Mouse (Mus musculus) kidney, adult 9 months (tissue): ENCODE data around the gene Rpl36.

Source experiments
- DNase-seq: peaks from one replicate; pipeline ENCODE4 v3.0.0; 2022

The Rpl36 gene

DNA sequence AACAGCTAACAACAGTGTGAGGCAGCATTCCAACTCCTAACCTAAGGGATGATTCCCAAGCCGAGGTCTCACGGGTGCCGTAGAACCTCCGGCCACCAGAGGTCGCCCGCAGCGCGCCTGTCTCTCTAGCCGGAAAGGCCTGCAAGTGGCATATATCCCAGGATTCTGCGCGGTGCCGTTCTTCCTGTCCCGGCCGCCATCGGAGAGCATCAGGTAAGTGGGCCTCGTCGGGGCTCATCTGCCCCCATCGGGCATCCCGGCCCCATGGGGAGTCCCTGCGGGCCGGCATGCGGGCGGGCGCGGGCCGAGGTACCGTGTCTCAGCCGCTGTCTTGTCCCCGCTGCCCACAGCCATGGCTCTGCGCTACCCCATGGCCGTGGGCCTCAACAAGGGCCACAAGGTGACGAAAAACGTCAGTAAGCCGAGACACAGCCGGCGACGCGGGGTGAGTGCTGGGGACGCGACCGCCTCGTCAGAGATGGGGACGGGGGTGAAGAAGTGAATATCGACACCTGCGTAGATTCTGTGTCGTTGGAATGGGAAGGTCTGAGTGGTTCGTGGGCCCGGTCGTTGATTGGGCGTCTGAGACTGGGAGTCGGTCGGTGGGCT lies at the start of gene Rpl36:
Gene Rpl36, plus strand, starts transcription at position 181 of the 609 bp plus-strand sequence.
- DNase-seq = peak; percentile 98

- DNase-seq = no peak
These were observed 46.9 kb upstream of the Rpl36 start for GRCm38 (mm10) chr17:56566293-56566692.

- no peak for DNase-seq
These were observed 46.3 kb upstream of the Rpl36 start for GRCm38 (mm10) chr17:56566918-56567317.

GRCm38 (mm10) chr17:56567370-56567769 lies 45.8 kb upstream of the Rpl36 start:
- DNase-seq = no peak

DNA sequence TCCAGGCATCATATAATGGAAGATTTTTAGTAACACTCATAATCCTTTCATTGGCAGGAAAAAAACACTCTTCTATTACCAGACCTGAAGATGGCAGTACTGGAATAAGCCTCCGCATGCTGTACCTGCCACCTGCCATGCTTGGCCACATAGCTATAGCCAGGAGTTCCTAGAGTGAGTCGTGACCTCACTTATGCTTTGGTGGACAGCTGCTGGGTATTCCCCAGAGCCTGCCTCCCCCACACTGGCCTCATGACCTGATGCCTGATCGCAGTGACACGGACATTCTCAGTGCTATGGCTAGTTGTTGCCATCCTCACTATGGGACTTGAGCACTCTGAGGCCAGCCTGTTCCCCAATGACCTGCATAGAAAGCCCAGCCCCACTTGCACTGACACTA lies 42.9 kb upstream of the Rpl36 start:
- DNase-seq = no peak

DNA sequence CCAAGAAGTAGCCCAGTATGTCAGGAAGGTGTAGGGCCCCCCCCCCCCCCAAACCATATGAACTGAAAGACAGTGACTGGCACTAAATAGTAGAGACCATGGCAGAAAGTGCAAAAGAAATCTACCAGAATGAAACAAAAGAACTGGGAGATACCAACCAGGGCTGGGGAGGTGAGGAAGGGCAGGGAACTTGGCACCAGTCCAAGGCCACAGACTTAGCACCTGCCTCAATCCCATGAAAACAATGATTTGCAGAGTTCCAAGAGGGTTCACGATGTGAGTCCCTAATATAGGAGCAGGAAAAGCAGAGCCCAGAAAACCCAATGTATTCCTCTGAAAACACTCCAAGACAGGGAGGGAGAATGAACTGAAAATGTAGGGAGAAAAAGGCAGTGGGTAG lies 41.1 kb upstream of the Rpl36 start:
- DNase-seq = peak; percentile 36

DNA sequence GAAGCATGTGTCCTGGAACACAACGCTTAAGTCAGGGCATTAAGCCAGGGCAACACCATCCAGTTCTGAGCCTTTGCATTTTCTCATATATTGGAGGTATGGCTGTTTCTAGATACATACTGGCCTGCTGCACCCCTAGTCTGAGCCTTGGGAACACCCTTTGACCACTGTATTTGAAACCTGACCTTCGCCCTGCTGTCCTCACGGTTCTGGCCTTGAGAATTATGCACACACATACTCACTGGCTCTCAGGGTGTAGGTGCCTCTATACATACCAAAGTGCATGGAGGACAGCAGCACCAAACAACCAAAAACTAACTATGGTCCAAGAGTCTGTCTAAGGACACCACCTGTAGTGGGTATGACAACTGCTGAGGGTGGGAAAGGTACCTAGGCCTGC lies 40.3 kb upstream of the Rpl36 start:
- no peak for DNase-seq

GRCm38 (mm10) chr17:56583071-56583470 lies 30.1 kb upstream of the Rpl36 start:
- no peak for DNase-seq

GRCm38 (mm10) chr17:56583611-56584256 lies 29.5 kb upstream of the Rpl36 start:
- peak; percentile 53 for DNase-seq

GRCm38 (mm10) chr17:56584257-56585130 lies 28.7 kb upstream of the Rpl36 start, which contains the start of the genes Safb2 and Safb:
Safb2 (minus strand) TSS chr17:56584585.
Safb (plus strand) TSS chr17:56584825.
- DNase-seq = peak; percentile 99

DNA sequence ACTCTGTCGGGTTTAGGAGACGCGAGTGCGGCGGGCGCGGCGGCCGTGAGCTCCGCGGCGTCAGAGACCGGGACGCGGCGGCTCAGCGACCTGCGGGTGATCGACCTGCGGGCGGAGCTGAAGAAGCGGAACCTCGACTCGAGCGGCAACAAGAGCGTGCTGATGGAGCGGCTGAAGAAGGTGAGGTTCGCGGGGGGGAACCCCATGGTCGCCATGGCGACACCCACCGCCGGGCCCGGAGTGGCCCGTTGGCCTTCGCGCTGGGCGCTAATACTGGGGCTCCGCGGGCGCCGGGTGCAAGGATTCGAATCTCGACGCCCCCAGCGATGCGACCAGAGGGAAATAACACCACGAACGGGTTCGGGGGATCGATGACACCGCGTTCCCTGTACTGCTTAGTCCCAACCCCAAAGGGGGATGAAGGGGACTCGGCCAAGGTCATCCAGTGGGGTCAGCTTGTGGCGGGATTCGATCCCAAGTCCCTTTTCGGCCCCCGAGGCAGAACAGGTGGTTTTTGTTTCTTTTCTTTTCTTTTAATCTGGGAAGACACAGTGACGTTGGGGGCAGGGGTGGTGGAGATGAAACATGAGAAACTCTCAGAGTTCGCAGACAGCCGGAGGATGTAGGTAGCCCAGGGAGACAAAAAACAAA lies 27.9 kb upstream of the Rpl36 start:
- peak; percentile 44 for DNase-seq

DNA sequence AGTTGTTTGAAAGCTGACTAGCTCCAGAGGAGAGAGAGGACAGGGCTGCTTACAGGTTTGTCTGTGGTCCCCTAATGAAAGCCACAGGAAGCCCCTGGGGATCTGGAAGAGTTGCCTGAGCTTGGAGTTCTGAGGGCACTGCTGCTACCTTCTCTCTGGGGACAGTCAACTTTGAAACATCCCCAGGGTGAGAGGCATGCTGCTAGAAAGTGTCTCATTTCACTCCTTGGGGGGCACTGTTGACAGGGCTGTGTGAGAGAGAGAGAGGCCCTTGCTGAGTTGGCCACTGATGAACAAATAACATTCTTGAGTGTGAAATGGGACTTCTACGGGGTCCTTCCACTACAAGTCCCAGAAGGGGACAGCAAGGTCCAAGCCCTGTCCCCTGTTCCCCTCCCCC lies 25.4 kb upstream of the Rpl36 start:
- DNase-seq = no peak

DNA sequence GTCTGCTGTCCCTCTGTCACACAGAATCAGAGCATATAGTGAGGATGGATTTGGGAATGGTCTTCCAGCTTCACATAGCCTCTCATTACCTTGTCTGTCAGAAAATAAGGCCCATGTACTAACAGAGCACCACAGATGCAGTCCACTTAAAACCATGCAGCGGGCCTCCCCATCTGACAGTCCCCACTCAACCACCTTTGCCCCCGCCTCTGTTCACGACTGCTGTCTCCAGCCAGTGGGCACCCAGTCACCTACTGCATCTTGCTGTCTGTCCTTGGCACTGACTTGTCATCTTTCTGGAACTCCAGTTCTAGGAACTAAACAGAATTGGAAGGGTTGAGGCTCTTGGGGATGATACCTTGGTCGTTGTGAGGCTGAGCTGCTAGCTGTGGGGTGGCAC lies 24.3 kb upstream of the Rpl36 start:
- no peak for DNase-seq

DNA sequence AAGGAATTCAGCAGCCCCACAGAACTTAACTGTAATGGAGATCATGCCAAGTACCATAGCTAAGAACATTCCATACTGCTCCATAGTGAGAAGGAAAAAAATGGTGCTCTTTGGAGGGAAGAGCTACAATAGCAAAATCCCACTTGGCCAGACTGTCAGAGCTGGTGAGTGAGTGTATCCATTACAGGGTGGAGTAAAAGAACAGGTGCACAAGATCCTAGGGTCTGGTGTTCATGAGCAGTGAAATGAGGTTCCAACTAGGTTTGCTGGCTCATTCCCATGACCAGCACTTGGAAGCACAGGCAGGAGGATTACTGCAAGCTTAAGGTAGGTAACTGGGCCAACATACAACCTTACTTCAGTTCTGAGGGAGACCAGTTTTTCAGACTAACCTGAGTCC lies 20.7 kb upstream of the Rpl36 start:
- DNase-seq = no peak

DNA sequence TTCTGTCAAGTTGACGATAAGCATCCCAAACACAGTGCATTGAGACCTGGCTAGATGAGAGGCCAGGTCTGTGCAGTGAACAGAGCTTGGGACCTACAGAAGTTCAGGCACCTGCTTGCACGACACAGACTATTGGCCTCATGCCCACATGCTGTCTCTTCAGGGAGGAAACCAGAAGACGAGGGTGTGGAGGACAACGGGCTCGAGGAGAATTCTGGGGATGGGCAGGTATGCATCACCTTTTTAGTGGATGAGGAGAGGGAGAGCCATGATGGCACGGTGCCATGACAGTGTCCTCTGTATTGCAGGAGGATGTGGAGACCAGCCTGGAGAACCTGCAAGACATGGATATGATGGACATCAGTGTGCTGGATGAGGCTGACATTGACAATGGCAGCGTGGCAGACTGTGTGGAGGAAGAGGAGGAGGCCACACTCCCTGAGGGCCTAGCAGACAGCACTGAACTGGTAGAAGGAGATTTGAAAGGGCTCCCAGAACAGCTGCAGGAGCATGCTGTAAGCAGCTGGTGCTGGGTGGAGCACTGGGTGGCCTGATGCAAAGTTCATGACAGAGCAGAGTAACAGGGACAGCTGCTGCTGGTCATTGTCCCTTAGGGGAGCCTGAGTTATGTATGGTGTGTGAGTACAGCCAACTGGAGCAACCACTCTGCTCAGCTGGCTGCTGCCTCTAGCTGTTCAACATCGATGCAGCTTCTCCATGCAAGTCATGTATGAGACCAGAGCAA lies 19.5 kb upstream of the Rpl36 start:
- no peak for DNase-seq

- no peak for DNase-seq
These were observed 9.8 kb upstream of the Rpl36 start for GRCm38 (mm10) chr17:56603186-56604069.

GRCm38 (mm10) chr17:56604070-56604380 lies 9.2 kb upstream of the Rpl36 start:
- no peak for DNase-seq

GRCm38 (mm10) chr17:56604422-56604821 lies 8.8 kb upstream of the Rpl36 start:
- no peak for DNase-seq

DNA sequence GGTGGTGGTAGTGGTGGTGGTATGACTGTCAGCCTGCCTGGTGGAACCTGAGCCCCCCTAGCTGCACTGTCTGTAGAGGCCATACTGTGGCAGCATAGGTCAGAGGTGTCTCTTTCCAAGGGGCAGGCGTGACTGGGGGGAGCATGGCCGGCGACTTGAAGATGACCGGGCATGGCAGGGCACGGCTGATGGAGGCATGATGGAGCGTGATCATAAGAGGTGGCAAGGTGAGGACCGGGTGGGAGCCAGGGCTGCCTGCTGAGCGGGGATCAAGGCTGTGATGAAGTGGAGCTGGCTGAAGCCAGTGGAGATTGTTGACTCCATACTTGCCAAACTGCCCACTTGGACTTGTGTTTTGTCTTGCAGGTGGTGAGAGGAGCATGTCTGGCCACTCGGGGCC lies 7.8 kb upstream of the Rpl36 start:
- DNase-seq = no peak

DNA sequence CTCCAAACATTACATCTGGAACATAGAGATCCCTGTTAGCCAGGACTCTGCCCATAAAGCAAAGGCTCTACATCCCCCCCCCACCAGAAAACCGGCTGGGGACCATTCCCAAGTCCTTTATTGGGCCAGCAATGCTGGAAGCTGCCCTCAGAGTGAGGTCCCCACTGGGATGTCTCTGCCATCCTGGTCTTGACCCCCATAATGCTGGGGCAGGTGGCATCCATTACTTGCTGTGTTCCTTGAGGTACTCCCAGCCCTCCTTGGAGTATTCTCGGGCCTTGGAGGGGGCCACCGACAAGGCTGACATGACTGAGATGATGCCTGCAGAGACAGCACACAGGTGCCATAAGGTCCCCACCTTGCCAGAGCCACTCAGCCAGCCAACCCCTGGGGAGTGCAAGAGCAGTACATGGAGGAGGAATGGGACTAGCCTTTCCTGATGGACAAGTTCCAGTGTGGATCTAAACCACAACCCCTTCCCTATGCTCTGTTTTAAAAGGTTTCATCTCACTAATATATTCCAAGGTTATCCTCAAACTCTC lies 5.6 kb upstream of the Rpl36 start:
- DNase-seq = no peak

DNA sequence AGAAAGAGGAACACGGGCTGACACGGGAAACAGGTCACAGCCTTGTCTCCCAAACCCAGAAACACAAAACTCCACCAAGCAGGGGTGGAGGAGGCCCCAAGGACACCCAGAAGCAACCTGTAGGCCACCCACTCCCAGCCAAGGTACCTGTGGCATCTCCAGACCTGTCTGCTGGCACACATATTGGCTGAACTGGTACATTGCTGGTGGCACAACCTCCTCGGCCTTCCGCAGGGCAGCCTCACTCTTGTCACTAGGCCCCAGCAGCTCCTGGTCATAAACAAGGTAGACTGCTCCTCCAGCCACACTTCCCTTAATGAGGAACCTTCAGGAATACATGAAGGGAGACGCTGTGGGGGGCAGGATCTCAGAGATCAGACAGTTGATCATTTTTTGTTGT lies 4.5 kb upstream of the Rpl36 start:
- DNase-seq = no peak
